ENCODE assay signal across 13 mouse cellular contexts in genomic region chr10:30838188-30838587, GRCm38 (mm10). TPM values are rescaled to one million over a fixed set of nuclear protein-coding genes. Genes with fewer than 3 reads are reported as not detected.
A peak's percentile ranks its signal among the peaks of the same experiment; 100 is the strongest.
DNase-seq lines count a peak whose midpoint lies in the region; ATAC-seq and TF ChIP-seq lines count a peak whose summit lies in the region.
"Had no signal": no experiment of that assay in that cellular context is flagged by ENCODE, and none has a peak within 500 bp of the region (broad histone marks: within the 10 kb centered on the region; RNA-seq: fewer than 3 reads in every experiment).

No protein-coding gene starts in this region.

- peak; percentile 19 for TF ChIP-seq RAD21 in MEL (IDR thresholded peaks at IDR 0.05; ENCODE audit: low read depth, low read length)

- H3K9me3 ChIP-seq in lung, embryonic 14.5 days (ENCODE audit: low read depth, low read length): no peaks in the 10 kb centered on the region
- H3K9me3 ChIP-seq in MEL (replicated peaks; ENCODE audit: insufficient read depth, low read length): no peaks in the 10 kb centered on the region
- H3K9me3 ChIP-seq: forebrain, embryonic 10.5 days; midbrain, embryonic 12.5 days had no signal

- H3K4me2 ChIP-seq in lung, embryonic 14.5 days: no peak overlapping the region
- H3K4me2 ChIP-seq: midbrain, embryonic 12.5 days had no signal

- no peaks in the 10 kb centered on the region for H3K27me3 ChIP-seq in heart, adult 2 months (ENCODE audit: control insufficient read depth, insufficient read depth, low read length)
- peaks cover 13% of the 10 kb centered on the region for H3K27me3 ChIP-seq in lung, embryonic 14.5 days (ENCODE audit: insufficient read depth, low read length)
- H3K27me3 ChIP-seq in MEL (ENCODE audit: control insufficient read depth in 1 of 2, insufficient read depth in 2 of 2, low read length in 2 of 2): peaks cover 0 to 1% of the 10 kb centered on the region in 2 experiments; a peak in 3 of 4 replicates

- peak; percentile 74 for TF ChIP-seq CTCF in heart, adult 2 months (IDR thresholded peaks at IDR 0.05)
- TF ChIP-seq CTCF in lung, embryonic 14.5 days (IDR thresholded peaks at IDR 0.05; ENCODE audit: low read depth): peak; percentile 49
- peak in 1 of 3 experiments; percentile 34; a peak in 2 of 6 replicates for TF ChIP-seq CTCF in MEL (IDR thresholded peaks at IDR 0.05 in 2 of 3, conservative IDR thresholded peaks at IDR 0.05 in 1 of 3; ENCODE audit: control insufficient read depth in 1 of 3, insufficient read depth in 1 of 3, low read depth in 2 of 3, low read length in 3 of 3, poor library complexity in 1 of 3, severe bottlenecking in 1 of 3)

- H3K79me2 ChIP-seq in heart, adult 2 months (replicated peaks; ENCODE audit: control insufficient read depth, insufficient read depth, low read length): no peaks in the 10 kb centered on the region
- no peaks in the 10 kb centered on the region for H3K79me2 ChIP-seq in MEL (ENCODE audit: control insufficient read depth, insufficient read depth, low read length, poor library complexity)

- no peak overlapping the region for H3K9ac ChIP-seq in heart, adult 2 months (ENCODE audit: low read depth, low read length)
- H3K9ac ChIP-seq in lung, embryonic 14.5 days: no peak overlapping the region
- no peak overlapping the region for H3K9ac ChIP-seq in MEL (ENCODE audit: control insufficient read depth, low read depth, low read length, poor library complexity, severe bottlenecking)
- H3K9ac ChIP-seq: midbrain, embryonic 12.5 days had no signal

- ATAC-seq in lung, embryonic 14.5 days (ENCODE audit: insufficient read depth): no peak

- peaks cover 1% of the 10 kb centered on the region; the same call in 1 of the 2 replicates for H3K4me1 ChIP-seq in heart, adult 2 months (ENCODE audit: control insufficient read depth, insufficient read depth, low read length)
- no peaks in the 10 kb centered on the region for H3K4me1 ChIP-seq in lung, embryonic 14.5 days (ENCODE audit: insufficient read depth)
- H3K4me1 ChIP-seq in MEL (ENCODE audit: control insufficient read depth in 1 of 2, insufficient read depth in 2 of 2, low read length in 2 of 2): peaks cover 0 to 7% of the 10 kb centered on the region in 2 experiments; a peak in 2 of 4 replicates

- H3K27ac ChIP-seq in heart, adult 2 months: no peak overlapping the region
- no peak overlapping the region for H3K27ac ChIP-seq in lung, embryonic 14.5 days (ENCODE audit: low read depth)
- H3K27ac ChIP-seq in MEL (ENCODE audit: control insufficient read depth, low read depth, low read length): no peak overlapping the region
- H3K27ac ChIP-seq: forebrain, embryonic 10.5 days; midbrain, embryonic 12.5 days had no signal

- DNase-seq in heart, adult 2 months: no peak
- no peak for DNase-seq in heart, adult 9 months (ENCODE audit: low spot score in 2 of 2)
- peak; percentile 56 for DNase-seq in lung, embryonic 14.5 days
- DNase-seq in lung, adult 18-20 months: no peak
- peak; percentile 18 for DNase-seq in MEL (ENCODE audit: low read depth, low spot score)
- peak; percentile 22 for DNase-seq in heart, postnatal 4 days
- no peak for DNase-seq in spleen, postnatal 14 days (ENCODE audit: low spot score in 2 of 2)
- no peak for DNase-seq in ovary, postnatal 36 days (ENCODE audit: low spot score)
- DNase-seq: cerebellum, adult 8-10 months; right cerebral cortex, postnatal 25 days; thymus, postnatal 25 days had no signal

- no peaks in the 10 kb centered on the region for H3K36me3 ChIP-seq in heart, adult 2 months (ENCODE audit: control insufficient read depth, insufficient read depth, low read length)
- no peaks in the 10 kb centered on the region for H3K36me3 ChIP-seq in lung, embryonic 14.5 days (ENCODE audit: insufficient read depth)
- peaks cover 0 to 3% of the 10 kb centered on the region in 2 experiments; a peak in 1 of 4 replicates for H3K36me3 ChIP-seq in MEL (ENCODE audit: control insufficient read depth in 1 of 2, insufficient read depth in 2 of 2, low read length in 2 of 2)
- H3K36me3 ChIP-seq: forebrain, embryonic 10.5 days; midbrain, embryonic 12.5 days had no signal

- TF ChIP-seq EP300 in heart, adult 2 months (IDR thresholded peaks at IDR 0.05; ENCODE audit: insufficient read depth, low read depth, low read length): no peak
- no peak for TF ChIP-seq EP300 in MEL (IDR thresholded peaks at IDR 0.05; ENCODE audit: low read depth in 1 of 2, low read length in 2 of 2)

- H3K4me3 ChIP-seq in heart, adult 2 months: no peak overlapping the region
- no peak overlapping the region for H3K4me3 ChIP-seq in lung, embryonic 14.5 days (ENCODE audit: low read depth, low read length)
- H3K4me3 ChIP-seq in MEL (ENCODE audit: control insufficient read depth in 1 of 2, insufficient read depth in 1 of 2, low read depth in 2 of 2, low read length in 2 of 2): no peak overlapping the region
- H3K4me3 ChIP-seq: forebrain, embryonic 10.5 days; midbrain, embryonic 12.5 days had no signal

- no peak for TF ChIP-seq POLR2A in heart, adult 2 months (IDR thresholded peaks at IDR 0.05; ENCODE audit: insufficient read depth, low read depth, low read length)
- no peak for TF ChIP-seq POLR2A in MEL (IDR thresholded peaks at IDR 0.05; ENCODE audit: control insufficient read depth in 1 of 2, insufficient read depth in 1 of 2, low read depth in 1 of 2, low read length in 2 of 2, poor library complexity in 1 of 2)

- 8% methylated on average over 1 of the region's 1 CpGs for WGBS in heart, adult 2 months
- WGBS in lung, embryonic 14.5 days: 0% methylated on average over 1 of the region's 1 CpGs

- intact Hi-C loops in heart, adult 2 months (cut with DNase I): no loop called here

TF ChIP-seq in MEL, 35 proteins besides CTCF, POLR2A, EP300 and RAD21:
- TF ChIP-seq CHD1 (IDR thresholded peaks at IDR 0.05; ENCODE audit: low read depth, low read length) (no peak), ZMIZ1 (IDR thresholded peaks at IDR 0.05; ENCODE audit: low read depth, low read length) (no peak), SMC3 (IDR thresholded peaks at IDR 0.05; ENCODE audit: low read depth, low read length) (peak; percentile 22; the same call in 1 of the 2 replicates), MXI1 (IDR thresholded peaks at IDR 0.05; ENCODE audit: low read depth, low read length) (no peak), ELF1 (IDR thresholded peaks at IDR 0.05; ENCODE audit: low read depth, low read length) (no peak)

RNA-seq across cellular contexts. Expression of gene Hey2, which starts 4.4 kb away (rescaled TPM):
- total RNA-seq in heart, adult 2 months (2021): 1 to 10 TPM; 3.8 to 6.8 TPM
- 7.0 and 8.3 TPM in 2 replicates for polyA plus RNA-seq in heart, adult 2 months (2012; rRNA removed)
- polyA plus RNA-seq in lung, embryonic 14.5 days (2014; fragmentation: Nextera tagmentation; extraction: Ambion mirVana): 1.4 and 2.2 TPM in 2 replicates
- 0.08 TPM in 1 of 2 replicates, not detected in the other for total RNA-seq in MEL (2012; rRNA removed)
- polyA plus RNA-seq in MEL (2012; ENCODE audit: insufficient read depth in 1 of 2, insufficient read length in 2 of 2, low read depth in 1 of 2, low replicate concordance in 2 of 2, missing spikeins in 1 of 2): not detected
- 10 to 100 TPM; 22.0 to 26.9 TPM for total RNA-seq in heart, postnatal 4 days (2021)

RNA-seq across cellular contexts. Expression of gene Ncoa7, which starts 35.1 kb away (rescaled TPM):
- total RNA-seq in heart, adult 2 months (2021): 1 to 10 TPM; 3.4 to 4.7 TPM
- 1.2 and 1.5 TPM in 2 replicates for polyA plus RNA-seq in heart, adult 2 months (2012; rRNA removed)
- 10.7 and 11.5 TPM in 2 replicates for polyA plus RNA-seq in lung, embryonic 14.5 days (2014; fragmentation: Nextera tagmentation; extraction: Ambion mirVana)
- total RNA-seq in MEL (2012; rRNA removed): 1.7 and 1.8 TPM in 2 replicates
- polyA plus RNA-seq in MEL (2012; ENCODE audit: insufficient read depth in 1 of 2, insufficient read length in 2 of 2, low read depth in 1 of 2, low replicate concordance in 2 of 2, missing spikeins in 1 of 2): 10 to 100 TPM in 1 of 2 experiments, 1 to 10 TPM in 1; 4.2 to 64.9 TPM
- 1 to 10 TPM; 9.2 TPM for total RNA-seq in heart, postnatal 4 days (2021)

Comparison
In these comparisons a context has a peak if more than half of its experiments do, and no peak if none do; other contexts are left out.
1. DNase-seq: peak in lung, embryonic 14.5 days (single experiment), MEL (single experiment) and heart, postnatal 4 days (single experiment); none in heart, adult 2 months (0 of 2), heart, adult 9 months (0 of 2), lung, adult 18-20 months (0 of 2), spleen, postnatal 14 days (0 of 2) and ovary, postnatal 36 days (single experiment).